Mouse (Mus musculus) bone marrow macrophage, adult 2 months (primary cell): ENCODE measurements around the gene Tm9sf4.

Experiments
- CTCF ChIP-seq: IDR thresholded peaks from 2 replicates; pipeline ENCODE4 v1.5.1; 2012; ENCODE audit warnings: low read depth, mild to moderate bottlenecking, low read length, moderate library complexity
- POLR2A ChIP-seq: IDR thresholded peaks from 2 replicates; pipeline ENCODE4 v1.6.1; 2012; ENCODE audit warnings: mild to moderate bottlenecking, low read depth, low read length, borderline replicate concordance

GRCm38 (mm10) chr2:153222130-153222529, 61.0 kb downstream of the Tm9sf4 start:
- TF ChIP-seq CTCF (no peak), POLR2A (no peak)
